Mouse (Mus musculus) inflammation-experienced regulatory T-cells, adult 16 weeks (primary cell): Measurements from ENCODE around the gene Vip. TPM values are rescaled to one million over a fixed set of nuclear protein-coding genes. Genes with fewer than 3 reads are reported as not detected.

Experiments
- polyA plus RNA-seq: library from polyadenylated mRNA; unstranded; fragments of 100-300 nt; shearing (Covaris generic); gene quantifications from one replicate; pipeline ENCODE4 v1.2.1, GENCODE M21; 2017

Gene Vip
- not detected for polyA plus RNA-seq

DNA sequence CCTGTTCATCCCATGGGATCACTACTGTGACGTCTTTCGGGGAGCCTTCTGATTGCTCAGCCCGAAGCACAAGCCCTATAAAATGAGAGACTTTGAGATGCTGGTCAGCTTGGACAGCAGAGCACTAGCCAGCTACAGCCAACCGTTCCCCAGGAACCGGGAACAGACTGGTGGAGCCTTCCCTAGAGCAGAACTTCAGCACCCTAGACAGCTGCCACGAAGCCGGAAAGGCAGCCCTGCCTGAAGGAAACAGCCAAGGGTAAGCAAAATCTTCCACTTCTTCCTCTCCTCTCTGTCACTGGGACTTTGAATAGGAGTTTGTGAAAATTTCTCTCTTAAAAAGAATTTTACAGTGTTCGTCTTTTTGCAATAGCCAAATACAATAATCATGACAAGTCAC, at the start of gene Vip:
TSS of gene Vip (plus strand) at position 107 of the 400 bp plus-strand sequence.

GRCm38 (mm10) chr10:5593464-5593863, 45.6 kb upstream of the Vip start, which contains the start of gene Myct1:
Myct1 (plus strand) TSS chr10:5593775.

Other genes with a start within 250 kb of the Vip start
- 30.6 TPM for gene Syne1, start 87.7 kb upstream of the Vip start, polyA plus RNA-seq
- 0.10 TPM for gene Myct1, start 45.4 kb upstream of the Vip start, polyA plus RNA-seq
- 24.2 TPM for gene Fbxo5, start 166.4 kb downstream of the Vip start, polyA plus RNA-seq
- gene Mtrf1l, start 184.7 kb downstream of the Vip start, polyA plus RNA-seq = 4.4 TPM